Mouse (Mus musculus) CH12.LX (cell line): ENCODE measurements around the gene Dynlt1f. TPM values are rescaled to one million over a fixed set of nuclear protein-coding genes. Genes with fewer than 3 reads are reported as not detected.
"Not testable (repeated sequence)": the region's sequence is repeated elsewhere in the genome, so short reads cannot be mapped to it uniquely, and the experiment has no call there.

Source experiments
- DNase-seq: peaks from one replicate; pipeline ENCODE4 v3.0.0-alpha.2; 2013; ENCODE audit errors: extremely low read depth
- H3K27ac ChIP-seq: 2 replicates; pipeline ENCODE4 v1.5.1; 2012; ENCODE audit warnings: low read depth, mild to moderate bottlenecking, control low read depth, moderate library complexity; ENCODE audit not compliant: insufficient read depth
- H3K27me3 ChIP-seq: replicated peaks from 2 replicates; pipeline ENCODE3; 2012; ENCODE audit warnings: inconsistent platforms
- H3K36me3 ChIP-seq, 2 experiments: replicated peaks in 1 of 2; 2 replicates each; pipeline versions ENCODE3 to v1.6.1; 2012; ENCODE audit warnings: inconsistent platforms in 1 of 2, low read length in 1 of 2, mild to moderate bottlenecking in 1 of 2, mixed read lengths in 1 of 2, moderate library complexity in 1 of 2; ENCODE audit not compliant: control insufficient read depth in 1 of 2, insufficient read depth in 1 of 2
- H3K4me1 ChIP-seq, 2 experiments: 2 replicates each; pipeline ENCODE4 v1.6.1; 2012; ENCODE audit warnings: inconsistent platforms in 1 of 2, moderate library complexity in 1 of 2; ENCODE audit not compliant: insufficient read depth in 2 of 2, control insufficient read depth in 1 of 2
- H3K4me2 ChIP-seq: 2 replicates; pipeline ENCODE4 v1.6.1; 2012; ENCODE audit warnings: low read depth, mild to moderate bottlenecking, control low read depth; ENCODE audit not compliant: poor library complexity, insufficient read depth, severe bottlenecking
- H3K4me3 ChIP-seq, 3 experiments: fragments of 150-350 bp in 1 of 3; sonication (generic) in 1 of 3; replicated peaks in 1 of 3; 2 replicates each; pipeline versions ENCODE3 to v1.5.1; 2011 to 2012; ENCODE audit warnings: low read depth in 2 of 3, low read length in 2 of 3, mild to moderate bottlenecking in 2 of 3, moderate library complexity in 2 of 3, control low read depth in 1 of 3, improper control_type of control experiment in 1 of 3, inconsistent platforms in 1 of 3, mixed read lengths in 1 of 3; ENCODE audit not compliant: poor library complexity in 1 of 3
- H3K79me2 ChIP-seq: replicated peaks from 2 replicates; pipeline ENCODE4 v1.6.1; 2012; ENCODE audit warnings: mild to moderate bottlenecking, moderate library complexity; ENCODE audit not compliant: control insufficient read depth, poor library complexity, insufficient read depth, severe bottlenecking; ENCODE audit errors: extremely low read depth
- H3K9ac ChIP-seq: 2 replicates; pipeline ENCODE4 v1.6.1; 2012; ENCODE audit warnings: low read depth, mild to moderate bottlenecking, control low read depth, moderate library complexity; ENCODE audit not compliant: insufficient read depth
- H3K9me3 ChIP-seq: replicated peaks from 2 replicates; pipeline ENCODE3; 2012; ENCODE audit warnings: low read length, inconsistent platforms, mixed read lengths
- CTCF ChIP-seq, 2 experiments: IDR thresholded peaks in 1 of 2; conservative IDR thresholded peaks in 1 of 2; 2 replicates each; pipeline ENCODE4 v1.5.1; 2011 to 2012; ENCODE audit warnings: low read depth in 2 of 2, low read length in 2 of 2, improper control_type of control experiment in 1 of 2, inconsistent platforms in 1 of 2, mild to moderate bottlenecking in 1 of 2, moderate library complexity in 1 of 2
- RAD21 ChIP-seq: IDR thresholded peaks from 2 replicates; pipeline ENCODE4 v1.6.1; 2011; ENCODE audit warnings: low read depth, mild to moderate bottlenecking, low read length, improper control_type of control experiment, moderate library complexity
- SMC3 ChIP-seq: IDR thresholded peaks from 2 replicates; pipeline ENCODE4 v1.6.1; 2011; ENCODE audit warnings: low read depth, low read length, improper control_type of control experiment
- dilution Hi-C: fragments of 300-500 bp; cut with MboI; formaldehyde crosslinking; loops from 2 replicates; pipeline ENCODE4 v1.14.3; 2020; ENCODE audit warnings: low sequenced_read_pairs; ENCODE audit not compliant: extremely low pct_unique_long_range_greater_than_20kb, extremely low pct_ligation_motif_present
- in situ Hi-C: fragments of 300-500 bp; cut with MboI; formaldehyde crosslinking; loops from 3 replicates; pipeline ENCODE4 v1.14.3; 2019; ENCODE audit warnings: low sequenced_read_pairs, low pct_ligation_motif_present, low pct_unique_long_range_greater_than_20kb, mixed read lengths
- polyA plus RNA-seq: library from polyadenylated mRNA; unstranded; fragments of >175 nt; gene quantifications from 2 replicates; pipeline ENCODE4 v1.2.1, GENCODE M21; 2012; ENCODE audit warnings: low read depth; ENCODE audit not compliant: insufficient read length
- total RNA-seq, 2 experiments: library from RNA; depleted of rRNA; stranded (reverse); fragments of 300-350 nt in 1 of 2; fragments of >200 nt in 1 of 2; gene quantifications; 2 replicates each; pipeline ENCODE4 v1.2.3; 2012 to 2014

Gene Dynlt1f
- total and polyA plus RNA-seq, 3 experiments, result 165 to 352 (median 215) TPM

DNA sequence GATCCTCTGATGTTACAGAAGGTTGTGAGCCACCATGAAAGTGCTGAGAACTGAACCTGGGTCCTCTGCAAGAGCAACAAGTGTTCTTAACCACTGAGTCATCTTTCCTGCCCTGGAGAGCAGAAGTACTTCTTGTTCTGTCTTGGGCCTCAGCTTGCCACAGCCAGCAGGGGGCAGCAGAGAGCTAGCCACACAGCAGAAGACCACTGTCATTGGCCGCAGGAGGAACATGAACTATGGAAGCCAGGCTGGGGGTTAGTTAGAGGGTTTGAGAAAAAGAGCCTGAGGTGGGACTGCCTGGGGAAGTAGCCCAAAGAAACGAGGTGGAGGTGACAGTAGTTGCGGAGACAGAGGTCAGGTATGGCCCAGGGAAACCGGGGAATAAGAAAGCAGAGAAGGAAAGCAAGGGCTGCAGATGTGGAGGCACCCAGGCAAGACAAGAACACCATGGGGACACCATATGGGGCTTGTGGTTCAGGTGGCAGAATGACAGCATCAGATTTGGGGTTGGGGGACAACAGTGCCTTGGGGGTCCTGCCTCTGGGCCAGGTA is 41.6 kb upstream of the Dynlt1f start:
- H3K27me3 ChIP-seq, H3K79me2 ChIP-seq, H3K4me1 ChIP-seq: not testable (repeated sequence)
- peak; percentile 10 for TF ChIP-seq SMC3
- TF ChIP-seq CTCF (conservative IDR thresholded peaks at IDR 0.05 in 1 of 2, IDR thresholded peaks at IDR 0.05 in 1 of 2; ENCODE audit: low read depth in 2 of 2, low read length in 2 of 2), result peak; percentile 11 to 28; a peak in 2 of 4 replicates
- TF ChIP-seq RAD21, result peak; percentile 5
- TF ChIP-seq, all 38 proteins: peak for 3; not testable (repeated sequence) for 35
- H3K4me2 ChIP-seq, in situ Hi-C loops, H3K4me3 ChIP-seq, H3K9me3 ChIP-seq, dilution Hi-C loops, H3K9ac ChIP-seq, H3K27ac ChIP-seq: not testable (repeated sequence)
- peak; percentile 52 for DNase-seq
- H3K36me3 ChIP-seq, result peaks cover 3 to 20% of the 10 kb centered on the region in 2 experiments

DNA sequence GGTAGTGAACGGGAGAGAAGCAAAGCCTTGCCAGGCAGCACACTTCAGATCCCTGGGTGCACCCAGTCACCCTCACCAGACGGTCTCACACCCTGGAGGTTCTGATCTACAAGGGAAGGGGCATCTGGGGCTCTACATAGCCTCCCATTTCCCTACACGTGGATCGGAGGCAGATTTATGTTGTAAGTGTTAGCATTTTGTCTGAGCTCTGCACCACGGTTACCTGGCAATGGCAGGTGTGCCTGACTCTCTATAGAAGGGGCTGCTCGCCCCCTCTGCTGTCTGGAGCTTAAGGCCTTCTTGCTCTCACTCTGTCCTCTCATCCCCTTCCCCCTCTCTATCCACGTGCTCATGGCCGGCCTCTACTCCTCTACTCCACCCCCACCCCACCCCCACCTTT is 40.8 kb upstream of the Dynlt1f start:
- DNase-seq, dilution Hi-C loops: not testable (repeated sequence)
- H3K36me3 ChIP-seq, result peaks cover 3 to 17% of the 10 kb centered on the region in 2 experiments

DNA sequence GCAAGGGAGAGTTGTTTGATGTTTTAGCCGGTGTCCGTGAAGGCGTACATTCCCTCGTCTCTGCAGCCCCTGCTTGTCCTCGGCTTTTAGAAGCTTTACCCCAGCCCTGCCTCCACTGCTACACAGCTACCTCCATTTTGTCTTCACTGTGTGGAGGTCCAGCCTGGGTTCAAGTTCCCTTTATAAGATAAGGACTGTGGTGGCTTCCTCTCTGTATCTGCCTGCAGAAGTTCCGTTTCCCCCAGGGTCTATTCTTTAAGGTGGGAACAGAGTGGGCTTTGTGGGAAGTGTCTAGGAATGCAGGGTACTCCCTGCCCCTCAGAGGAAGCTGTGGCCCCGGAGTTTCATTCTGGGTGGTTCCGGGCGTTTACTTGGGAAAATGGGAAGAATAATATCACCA is 40.0 kb upstream of the Dynlt1f start:
- H3K4me1 ChIP-seq, H3K4me2 ChIP-seq, H3K27me3 ChIP-seq, DNase-seq, dilution Hi-C loops, H3K27ac ChIP-seq, H3K9me3 ChIP-seq, in situ Hi-C loops, H3K79me2 ChIP-seq, H3K4me3 ChIP-seq, H3K9ac ChIP-seq: not testable (repeated sequence)
- peaks cover 3 to 16% of the 10 kb centered on the region in 2 experiments for H3K36me3 ChIP-seq

More for the DNA sequence above, 40.8 kb upstream of the Dynlt1f start:
- H3K9ac ChIP-seq, in situ Hi-C loops, H3K9me3 ChIP-seq, H3K4me3 ChIP-seq, H3K4me1 ChIP-seq, H3K79me2 ChIP-seq, H3K4me2 ChIP-seq, H3K27me3 ChIP-seq, H3K27ac ChIP-seq: not testable (repeated sequence)

DNA sequence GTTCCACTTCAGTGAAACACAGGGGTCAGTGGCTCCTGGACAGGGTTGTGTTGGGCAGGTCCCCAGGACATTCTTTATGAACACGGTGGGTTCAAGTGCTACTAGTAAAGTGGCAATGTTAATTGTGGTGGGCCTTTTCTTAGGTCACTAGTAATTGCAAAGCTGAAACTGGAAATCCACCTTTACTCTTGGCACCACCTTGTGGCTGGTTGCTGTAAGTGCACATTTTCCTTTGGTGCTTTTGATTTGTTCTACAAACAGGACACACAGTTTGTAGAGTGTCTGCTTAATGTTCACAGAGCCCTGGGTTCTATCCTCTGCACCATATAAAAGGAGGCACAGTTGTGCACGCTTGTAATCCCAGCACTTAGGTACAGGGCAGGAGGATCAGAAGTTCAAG is 35.9 kb upstream of the Dynlt1f start:
- in situ Hi-C loops, H3K79me2 ChIP-seq, H3K4me2 ChIP-seq, H3K4me1 ChIP-seq, H3K27ac ChIP-seq, H3K9me3 ChIP-seq, H3K4me3 ChIP-seq, H3K9ac ChIP-seq, dilution Hi-C loops, H3K36me3 ChIP-seq, H3K27me3 ChIP-seq: not testable (repeated sequence)
- peak; percentile 45 for DNase-seq
- peak; percentile 63 to 66 for TF ChIP-seq CTCF (conservative IDR thresholded peaks at IDR 0.05 in 1 of 2, IDR thresholded peaks at IDR 0.05 in 1 of 2; ENCODE audit: low read depth in 2 of 2, low read length in 2 of 2)
- peak; percentile 67 for TF ChIP-seq SMC3
- TF ChIP-seq RAD21, result peak; percentile 62

DNA sequence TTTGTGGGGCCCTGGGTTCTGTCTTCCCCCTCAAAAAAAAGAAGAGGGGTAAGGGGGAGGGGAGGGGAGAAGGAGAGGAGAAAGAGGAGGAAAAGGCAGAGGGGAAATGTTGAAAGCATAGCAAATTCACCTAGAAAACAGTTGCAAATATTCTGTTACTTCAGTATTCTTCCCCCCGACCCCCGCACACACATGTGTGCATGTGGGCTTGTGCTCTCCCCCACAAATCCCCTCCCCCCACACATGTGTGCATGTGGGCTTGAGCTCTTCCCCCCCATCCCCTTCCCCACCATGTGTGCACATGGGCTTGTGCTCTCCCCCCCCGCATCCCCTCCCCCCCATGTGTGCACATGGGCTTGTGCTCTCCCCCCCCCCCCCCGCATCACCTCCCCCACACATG is 33.6 kb upstream of the Dynlt1f start:
- DNase-seq, H3K36me3 ChIP-seq, H3K9me3 ChIP-seq, in situ Hi-C loops, H3K4me3 ChIP-seq, H3K4me1 ChIP-seq, H3K9ac ChIP-seq, H3K4me2 ChIP-seq, dilution Hi-C loops, H3K79me2 ChIP-seq, H3K27me3 ChIP-seq, H3K27ac ChIP-seq: not testable (repeated sequence)

DNA sequence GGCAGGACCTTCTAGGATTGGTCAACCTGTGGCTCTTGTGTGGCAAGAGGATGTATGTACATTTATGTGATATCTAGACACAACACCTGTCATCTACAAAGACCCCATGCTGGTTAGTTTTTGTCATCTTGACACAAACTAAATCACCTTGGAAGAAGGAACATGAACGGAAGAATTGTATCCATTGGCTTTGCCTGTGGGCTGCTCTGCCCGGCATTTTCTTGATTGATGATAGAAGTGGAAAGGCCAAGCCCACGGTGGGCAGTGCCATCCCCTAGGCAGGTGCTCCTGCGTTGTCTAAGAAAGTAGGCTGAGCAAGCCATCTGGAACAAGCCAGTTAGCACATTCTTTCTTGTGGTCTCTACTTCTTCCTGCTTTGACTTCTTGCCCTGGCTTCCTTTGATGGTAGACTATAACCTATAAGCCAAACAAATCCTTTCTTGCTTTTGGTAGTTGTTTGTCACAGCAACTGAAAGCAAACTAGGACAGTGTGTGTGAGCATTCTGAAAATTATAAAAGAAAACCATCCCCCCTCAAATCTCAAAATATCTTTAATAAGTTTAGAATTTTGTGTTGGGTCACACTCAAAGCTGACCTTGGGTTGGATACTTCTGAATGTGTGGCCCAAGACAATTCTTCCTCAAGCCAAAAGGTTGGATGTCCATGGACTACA is 30.7 kb upstream of the Dynlt1f start:
- H3K4me1 ChIP-seq, H3K27me3 ChIP-seq, H3K27ac ChIP-seq, H3K9me3 ChIP-seq, H3K9ac ChIP-seq, H3K4me2 ChIP-seq, H3K4me3 ChIP-seq, H3K36me3 ChIP-seq, DNase-seq, dilution Hi-C loops, H3K79me2 ChIP-seq, in situ Hi-C loops: not testable (repeated sequence)
